Mouse (Mus musculus) small intestine, adult 10 weeks (tissue): ENCODE results near the gene Olfr1412. TPM values are rescaled to one million over a fixed set of nuclear protein-coding genes. Genes with fewer than 3 reads are reported as not detected.

ENCODE experiments used
- polyA plus RNA-seq: library from polyadenylated mRNA; stranded (reverse); fragments of 350-450 nt; fragmentation: Illumina TruSeq; extraction: RNeasy Lipid Tissue Mini Kit (QIAGEN cat#74804); gene quantifications from one replicate; pipeline ENCODE4 v1.2.3, GENCODE M21; 2014; ENCODE audit warnings: low replicate concordance

Olfr1412 gene
- polyA plus RNA-seq, result not detected

DNA sequence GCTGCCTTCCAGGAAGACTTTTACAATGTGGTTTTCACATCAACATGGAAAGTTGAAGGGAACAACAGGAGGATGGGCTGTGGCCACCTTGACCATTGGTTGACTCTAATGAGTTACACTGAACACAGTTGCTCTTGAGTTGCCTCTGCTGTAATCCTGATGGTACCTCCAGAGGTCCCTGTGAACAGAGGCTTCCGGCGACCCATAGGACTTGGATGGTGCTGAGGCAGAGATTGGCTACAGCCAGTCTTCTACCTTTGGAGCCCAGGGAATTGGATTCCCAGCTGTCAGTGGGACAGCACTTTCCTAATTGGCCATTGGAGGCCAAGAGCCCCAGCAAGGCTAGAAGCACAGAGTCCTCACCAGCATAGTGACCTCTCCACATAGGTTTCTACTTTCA lies at the start of gene Olfr1412:
Gene Olfr1412 (plus strand): TSS at position 301 of the 400 bp plus-strand sequence.

GRCm38 (mm10) chr1:92571022-92571421 lies 14.6 kb upstream of the Olfr1412 start, which contains the start of gene Olfr1413:
Olfr1413 (plus strand) TSS chr1:92571322.

GRCm38 (mm10) chr1:92594111-92594510 lies 8.5 kb downstream of the Olfr1412 start, which contains the start of gene Olfr1411:
Olfr1411 (plus strand) TSS chr1:92594411.

GRCm38 (mm10) chr1:92605482-92605881 lies 19.9 kb downstream of the Olfr1412 start, which contains the start of gene Olfr1410:
Olfr1410 (plus strand) TSS chr1:92605782.

DNA sequence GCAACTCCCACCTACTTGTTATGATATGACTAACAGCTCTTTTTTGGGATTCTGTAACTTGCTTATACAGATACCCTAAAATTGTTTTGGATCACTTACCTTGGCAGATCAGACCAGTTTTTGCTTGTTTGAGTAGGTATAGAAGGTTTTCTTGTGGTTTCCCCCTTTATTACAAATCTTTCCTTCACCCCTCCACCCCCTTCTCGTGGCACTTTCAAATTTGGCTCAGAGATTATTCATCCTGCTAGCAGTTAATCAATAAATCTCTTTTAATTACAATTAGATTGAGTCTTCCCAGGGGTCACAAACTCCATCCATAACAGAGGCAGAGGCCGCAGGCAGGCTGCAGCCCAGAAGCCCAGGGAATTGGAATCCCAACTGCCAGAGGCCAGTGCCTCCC lies 31.9 kb downstream of the Olfr1412 start, which contains the start of gene Olfr12:
Gene Olfr12 (plus strand): TSS at position 301 of the 400 bp plus-strand sequence.

Other genes with a start within 250 kb of the Olfr1412 start
- gene Ndufa10, start 111.9 kb upstream of the Olfr1412 start, polyA plus RNA-seq, result 149 TPM
- not detected for gene Olfr1416, start 100.7 kb upstream of the Olfr1412 start, polyA plus RNA-seq
- gene Olfr1415, start 89.7 kb upstream of the Olfr1412 start, polyA plus RNA-seq, result not detected
- not detected for gene Olfr1414, start 67.1 kb upstream of the Olfr1412 start, polyA plus RNA-seq
- not detected for gene Olfr1413, start 14.5 kb upstream of the Olfr1412 start, polyA plus RNA-seq
- gene Olfr1411, start 8.6 kb downstream of the Olfr1412 start, polyA plus RNA-seq, result not detected
- gene Olfr1410, start 20.0 kb downstream of the Olfr1412 start, polyA plus RNA-seq, result not detected
- gene Olfr12, start 32.0 kb downstream of the Olfr1412 start, polyA plus RNA-seq, result not detected
- gene Cops9, start 56.2 kb downstream of the Olfr1412 start, polyA plus RNA-seq, result 35.3 TPM
- gene Otos, start 63.1 kb downstream of the Olfr1412 start, polyA plus RNA-seq, result not detected
- not detected for gene Gpc1, start 245.9 kb downstream of the Olfr1412 start, polyA plus RNA-seq